Mouse (Mus musculus) liver, adult 2 months (tissue): Measurements from ENCODE around the gene Slc25a29.

Experiments
- CTCF ChIP-seq: fragments of 200-500 bp; IDR thresholded peaks from 2 replicates; pipeline ENCODE4 v1.5.1; 2011; ENCODE audit warnings: low read depth, low read length, control low read depth
- POLR2A ChIP-seq: fragments of 200-500 bp; IDR thresholded peaks from 2 replicates; pipeline ENCODE4 v1.6.1; 2011; ENCODE audit warnings: low read length, control low read depth; ENCODE audit not compliant: insufficient read depth; ENCODE audit errors: extremely low read depth

DNA sequence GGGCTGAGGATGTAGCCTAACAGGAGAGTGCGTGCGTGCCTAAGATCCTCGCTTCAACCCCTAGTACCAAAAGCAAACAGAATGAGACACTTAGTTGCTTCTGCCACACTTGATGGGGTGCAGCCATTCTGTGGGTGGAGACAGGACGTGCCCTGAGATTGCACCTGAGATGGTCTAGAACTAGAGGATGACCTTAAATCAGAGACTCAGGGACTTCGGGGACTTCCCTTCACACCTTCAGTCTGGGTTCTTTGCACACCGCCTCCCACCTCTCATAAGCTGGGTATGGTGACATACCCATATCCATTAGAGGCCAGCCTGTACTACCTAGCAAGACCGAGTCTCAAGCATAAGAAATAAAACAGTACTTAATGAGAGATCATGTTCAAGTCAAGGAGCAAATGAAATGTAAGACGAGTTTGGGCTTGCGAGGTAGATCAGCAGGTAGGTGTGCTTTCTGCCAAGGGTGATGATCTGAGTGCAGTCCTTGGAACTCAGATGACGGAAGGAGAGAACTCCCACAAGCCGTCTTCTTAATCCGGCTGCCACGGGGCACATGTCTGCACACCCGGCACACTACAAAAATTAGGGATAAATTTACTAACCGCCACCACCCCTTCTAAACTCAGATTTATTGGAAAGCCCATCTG, 11.3 kb downstream of the Slc25a29 start:
- TF ChIP-seq CTCF (no peak), POLR2A (no peak)
